Mouse (Mus musculus) erythroblast, embryonic 14.5 days (primary cell): ENCODE results near the gene Klf3.

ENCODE experiments used
- GATA1 ChIP-seq: IDR thresholded peaks from 2 replicates; pipeline ENCODE4 v1.6.1; 2012; ENCODE audit warnings: low read length, inconsistent platforms, mixed read lengths
- TAL1 ChIP-seq: IDR thresholded peaks from 3 replicates; pipeline ENCODE4 v1.6.1; 2012; ENCODE audit warnings: low read length, inconsistent platforms, mixed read lengths

DNA sequence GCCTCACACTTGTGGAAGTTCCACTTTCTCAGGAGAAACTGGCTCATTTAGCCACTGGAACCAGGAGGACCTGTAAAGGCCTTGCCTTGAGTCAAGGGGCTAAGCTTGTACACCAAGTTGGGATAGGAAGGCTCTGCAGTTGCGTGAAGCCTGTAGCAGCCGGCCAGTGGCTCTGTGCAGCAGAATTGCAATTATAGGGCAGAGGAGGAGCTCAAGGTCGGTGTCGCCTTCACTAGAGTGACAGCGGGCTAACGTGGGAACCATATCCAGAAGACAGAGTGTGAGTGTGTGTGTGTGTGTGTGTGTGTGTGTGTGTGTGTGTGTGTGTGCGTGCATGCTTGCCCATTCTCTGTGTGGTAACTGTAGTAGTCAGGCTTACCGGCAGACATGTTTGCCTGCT lies 12.4 kb downstream of the Klf3 start:
- no peak for TF ChIP-seq TAL1
- TF ChIP-seq GATA1, result no peak
